Mouse (Mus musculus): ENCODE data around the gene Gm7358. TPM values are rescaled to one million over a fixed set of nuclear protein-coding genes. Genes with fewer than 3 reads are reported as not detected.

Gene Gm7358
- not detected for polyA plus RNA-seq (2014; fragmentation: Illumina TruSeq; extraction: RNeasy Lipid Tissue Mini Kit (QIAGEN cat#74804); ENCODE audit: low read depth, low replicate concordance)

GRCm38 (mm10) chr17:14059431-14059830 lies at the start of gene Gm7358:
Gene Gm7358, minus strand, starts transcription at chr17:14059531.

Other genes starting within 250 kb of the Gm7358 start
- gene Gm7168, start 111.2 kb downstream of the Gm7358 start, polyA plus RNA-seq (2014; fragmentation: Illumina TruSeq; extraction: RNeasy Lipid Tissue Mini Kit (QIAGEN cat#74804); ENCODE audit: low read depth, low replicate concordance) = not detected
- gene Gm7356, start 55.8 kb downstream of the Gm7358 start, polyA plus RNA-seq (2014; fragmentation: Illumina TruSeq; extraction: RNeasy Lipid Tissue Mini Kit (QIAGEN cat#74804); ENCODE audit: low read depth, low replicate concordance) = not detected
- 0.47 TPM for gene Dact2, start 144.8 kb upstream of the Gm7358 start, polyA plus RNA-seq (2014; fragmentation: Illumina TruSeq; extraction: RNeasy Lipid Tissue Mini Kit (QIAGEN cat#74804); ENCODE audit: low read depth, low replicate concordance)
- 65.6 TPM for gene Smoc2, start 220.0 kb upstream of the Gm7358 start, polyA plus RNA-seq (2014; fragmentation: Illumina TruSeq; extraction: RNeasy Lipid Tissue Mini Kit (QIAGEN cat#74804); ENCODE audit: low read depth, low replicate concordance)

Data from heart, adult 10 weeks (tissue).